Mouse (Mus musculus): Measurements from ENCODE around the gene Gm49336.
A peak's percentile ranks its signal among the peaks of the same experiment; 100 is the strongest.

Gm49336 gene

GRCm38 (mm10) chr14:60251281-60252003 is at the start of gene Gm49336, which contains the start of gene Nupl1:
Gm49336 (minus strand) TSS chr14:60251507.
Nupl1 (minus strand) TSS chr14:60251431.
- H3K36me3 ChIP-seq (ENCODE audit: control insufficient read depth, insufficient read depth, low read length, poor library complexity, severe bottlenecking) = no peaks in the 10 kb centered on the region
- peak; percentile 99 for DNase-seq (ENCODE audit: low read depth, low spot score)
- H3K27me3 ChIP-seq (ENCODE audit: control insufficient read depth, insufficient read depth, low read length, poor library complexity, severe bottlenecking) = no peaks in the 10 kb centered on the region

GRCm38 (mm10) chr14:60301024-60301423 is 49.7 kb upstream of the Gm49336 start:
- Histone ChIP-seq H3K27me3 (ENCODE audit: control insufficient read depth, insufficient read depth, low read length, poor library complexity, severe bottlenecking) (no peaks in the 10 kb centered on the region), H3K36me3 (ENCODE audit: control insufficient read depth, insufficient read depth, low read length, poor library complexity, severe bottlenecking) (peaks cover 10% of the 10 kb centered on the region)
- DNase-seq (ENCODE audit: low read depth, low spot score) = no peak

- H3K27me3 ChIP-seq (ENCODE audit: control insufficient read depth, insufficient read depth, low read length, poor library complexity, severe bottlenecking) = no peaks in the 10 kb centered on the region
- DNase-seq (ENCODE audit: low read depth, low spot score) = no peak
- peaks cover 10% of the 10 kb centered on the region for H3K36me3 ChIP-seq (ENCODE audit: control insufficient read depth, insufficient read depth, low read length, poor library complexity, severe bottlenecking)
These were observed 49.1 kb upstream of the Gm49336 start for GRCm38 (mm10) chr14:60300224-60300991.

GRCm38 (mm10) chr14:60295531-60295930 is 44.2 kb upstream of the Gm49336 start:
- Histone ChIP-seq H3K27me3 (ENCODE audit: control insufficient read depth, insufficient read depth, low read length, poor library complexity, severe bottlenecking) (no peaks in the 10 kb centered on the region), H3K36me3 (ENCODE audit: control insufficient read depth, insufficient read depth, low read length, poor library complexity, severe bottlenecking) (peaks cover 18% of the 10 kb centered on the region)
- DNase-seq (ENCODE audit: low read depth, low spot score) = no peak

GRCm38 (mm10) chr14:60290363-60290762 is 39.1 kb upstream of the Gm49336 start:
- DNase-seq (ENCODE audit: low read depth, low spot score) = peak; percentile 53
- Histone ChIP-seq H3K27me3 (ENCODE audit: control insufficient read depth, insufficient read depth, low read length, poor library complexity, severe bottlenecking) (no peaks in the 10 kb centered on the region), H3K36me3 (ENCODE audit: control insufficient read depth, insufficient read depth, low read length, poor library complexity, severe bottlenecking) (peaks cover 9% of the 10 kb centered on the region)

GRCm38 (mm10) chr14:60286194-60286863 is 35.0 kb upstream of the Gm49336 start:
- Histone ChIP-seq H3K36me3 (ENCODE audit: control insufficient read depth, insufficient read depth, low read length, poor library complexity, severe bottlenecking) (peaks cover 4% of the 10 kb centered on the region), H3K27me3 (ENCODE audit: control insufficient read depth, insufficient read depth, low read length, poor library complexity, severe bottlenecking) (no peaks in the 10 kb centered on the region)
- DNase-seq (ENCODE audit: low read depth, low spot score) = no peak

- Histone ChIP-seq H3K36me3 (ENCODE audit: control insufficient read depth, insufficient read depth, low read length, poor library complexity, severe bottlenecking) (peaks cover 7% of the 10 kb centered on the region; the same call in 1 of the 2 replicates), H3K27me3 (ENCODE audit: control insufficient read depth, insufficient read depth, low read length, poor library complexity, severe bottlenecking) (no peaks in the 10 kb centered on the region)
- DNase-seq (ENCODE audit: low read depth, low spot score) = no peak
These were observed 24.3 kb upstream of the Gm49336 start for GRCm38 (mm10) chr14:60275301-60276276.

- no peak for DNase-seq (ENCODE audit: low read depth, low spot score)
- peaks cover 3% of the 10 kb centered on the region; the same call in 1 of the 2 replicates for H3K36me3 ChIP-seq (ENCODE audit: control insufficient read depth, insufficient read depth, low read length, poor library complexity, severe bottlenecking)
- no peaks in the 10 kb centered on the region for H3K27me3 ChIP-seq (ENCODE audit: control insufficient read depth, insufficient read depth, low read length, poor library complexity, severe bottlenecking)
These were observed 22.0 kb upstream of the Gm49336 start for GRCm38 (mm10) chr14:60273346-60273745.

- Histone ChIP-seq H3K27me3 (ENCODE audit: control insufficient read depth, insufficient read depth, low read length, poor library complexity, severe bottlenecking) (no peaks in the 10 kb centered on the region), H3K36me3 (ENCODE audit: control insufficient read depth, insufficient read depth, low read length, poor library complexity, severe bottlenecking) (no peaks in the 10 kb centered on the region)
- peak; percentile 63 for DNase-seq (ENCODE audit: low read depth, low spot score)
These were observed 18.0 kb upstream of the Gm49336 start for GRCm38 (mm10) chr14:60269333-60269732.

GRCm38 (mm10) chr14:60264990-60265876 is 13.9 kb upstream of the Gm49336 start, which contains the start of gene Mtmr6:
Mtmr6 (plus strand) TSS chr14:60265228.
- peak; percentile 100 for DNase-seq (ENCODE audit: low read depth, low spot score)
- Histone ChIP-seq H3K27me3 (ENCODE audit: control insufficient read depth, insufficient read depth, low read length, poor library complexity, severe bottlenecking) (no peaks in the 10 kb centered on the region), H3K36me3 (ENCODE audit: control insufficient read depth, insufficient read depth, low read length, poor library complexity, severe bottlenecking) (no peaks in the 10 kb centered on the region)

- no peaks in the 10 kb centered on the region for H3K36me3 ChIP-seq (ENCODE audit: control insufficient read depth, insufficient read depth, low read length, poor library complexity, severe bottlenecking)
- no peaks in the 10 kb centered on the region for H3K27me3 ChIP-seq (ENCODE audit: control insufficient read depth, insufficient read depth, low read length, poor library complexity, severe bottlenecking)
- no peak for DNase-seq (ENCODE audit: low read depth, low spot score)
These were observed 11.0 kb upstream of the Gm49336 start for GRCm38 (mm10) chr14:60262316-60262715.

GRCm38 (mm10) chr14:60257851-60258250 is 6.5 kb upstream of the Gm49336 start:
- no peak for DNase-seq (ENCODE audit: low read depth, low spot score)
- no peaks in the 10 kb centered on the region for H3K27me3 ChIP-seq (ENCODE audit: control insufficient read depth, insufficient read depth, low read length, poor library complexity, severe bottlenecking)
- no peaks in the 10 kb centered on the region for H3K36me3 ChIP-seq (ENCODE audit: control insufficient read depth, insufficient read depth, low read length, poor library complexity, severe bottlenecking)

- H3K27me3 ChIP-seq (ENCODE audit: control insufficient read depth, insufficient read depth, low read length, poor library complexity, severe bottlenecking) = no peaks in the 10 kb centered on the region
- no peak for DNase-seq (ENCODE audit: low read depth, low spot score)
- H3K36me3 ChIP-seq (ENCODE audit: control insufficient read depth, insufficient read depth, low read length, poor library complexity, severe bottlenecking) = no peaks in the 10 kb centered on the region
These were observed 5.8 kb upstream of the Gm49336 start for GRCm38 (mm10) chr14:60257101-60257500.
